Comparison of ENCODE assay signal across 15 mouse cellular contexts in genomic region chr5:8863580-8864337, GRCm38 (mm10). TPM values are rescaled to one million over a fixed set of nuclear protein-coding genes. Genes with fewer than 3 reads are reported as not detected.
DNase-seq lines count a peak whose midpoint lies in the region; ATAC-seq and TF ChIP-seq lines count a peak whose summit lies in the region.
"Had no signal": no experiment of that assay in that cellular context is flagged by ENCODE, and none has a peak within 500 bp of the region (broad histone marks: within the 10 kb centered on the region; RNA-seq: fewer than 3 reads in every experiment).

No protein-coding gene starts in this region.

- H3K9me3 ChIP-seq in heart, embryonic 16.5 days (replicated peaks; ENCODE audit: control insufficient read depth, low read length), result no peaks in the 10 kb centered on the region
- no peaks in the 10 kb centered on the region for H3K9me3 ChIP-seq in heart, embryonic 12.5 days (replicated peaks)
- H3K9me3 ChIP-seq in heart, postnatal 0 days (replicated peaks; ENCODE audit: control insufficient read depth, low read length), result no peaks in the 10 kb centered on the region

- WGBS in heart, embryonic 16.5 days, result 45% methylated on average over 14 of the region's 14 CpGs
- WGBS in heart, embryonic 12.5 days, result 60% methylated on average over 14 of the region's 14 CpGs
- WGBS in heart, postnatal 0 days, result 41% methylated on average over 14 of the region's 14 CpGs

- H3K4me2 ChIP-seq in heart, embryonic 16.5 days (ENCODE audit: low read depth, low read length), result no peak overlapping the region
- H3K4me2 ChIP-seq in heart, embryonic 12.5 days, result no peak overlapping the region
- H3K4me2 ChIP-seq in heart, postnatal 0 days (ENCODE audit: low read depth, low read length), result no peak overlapping the region

- H3K9ac ChIP-seq in heart, embryonic 16.5 days (ENCODE audit: low read length), result no peak overlapping the region
- H3K9ac ChIP-seq in heart, embryonic 12.5 days, result no peak overlapping the region
- H3K9ac ChIP-seq in heart, postnatal 0 days (replicated peaks; ENCODE audit: low read depth, low read length), result no peak overlapping the region
- H3K9ac ChIP-seq: liver, embryonic 14.5 days had no signal

- no peaks in the 10 kb centered on the region for H3K36me3 ChIP-seq in heart, embryonic 16.5 days (ENCODE audit: control insufficient read depth, insufficient read depth)
- no peaks in the 10 kb centered on the region for H3K36me3 ChIP-seq in heart, embryonic 12.5 days
- no peaks in the 10 kb centered on the region for H3K36me3 ChIP-seq in heart, postnatal 0 days (replicated peaks; ENCODE audit: control insufficient read depth, insufficient read depth, low read length)

- TF ChIP-seq CTCF in heart, postnatal 0 days (IDR thresholded peaks at IDR 0.05; ENCODE audit: low read depth), result no peak
- no peak for TF ChIP-seq CTCF in left cerebral cortex, adult 2 months (IDR thresholded peaks at IDR 0.05)

- intact Hi-C loops in left cerebral cortex, adult 2 months (cut with DNase I), result no loop called here

- H3K4me1 ChIP-seq in heart, embryonic 16.5 days (ENCODE audit: control insufficient read depth, insufficient read depth, low read length), result 0 out of 2 replicates have a peak, but pooled peaks cover 2% of the 10 kb centered on the region
- peaks cover 3% of the 10 kb centered on the region; the same call in 1 of the 2 replicates for H3K4me1 ChIP-seq in heart, embryonic 12.5 days (replicated peaks)
- H3K4me1 ChIP-seq in heart, postnatal 0 days (ENCODE audit: control insufficient read depth, insufficient read depth), result no peaks in the 10 kb centered on the region

- peak; percentile 65; the same call in 1 of the 2 replicates for TF ChIP-seq EP300 in heart, postnatal 0 days (IDR thresholded peaks at IDR 0.05; ENCODE audit: low read depth)

- H3K27me3 ChIP-seq in heart, embryonic 16.5 days (ENCODE audit: control insufficient read depth, insufficient read depth, low read length), result no peaks in the 10 kb centered on the region
- no peaks in the 10 kb centered on the region for H3K27me3 ChIP-seq in heart, embryonic 12.5 days (replicated peaks)
- H3K27me3 ChIP-seq in heart, postnatal 0 days (ENCODE audit: control insufficient read depth, insufficient read depth, low read length), result no peaks in the 10 kb centered on the region

- 0 out of 2 replicates have a peak overlapping the region, but pooled peaks have one; percentile 18 for H3K27ac ChIP-seq in heart, embryonic 16.5 days (ENCODE audit: low read length)
- no peak overlapping the region for H3K27ac ChIP-seq in heart, embryonic 12.5 days (ENCODE audit: poor library complexity, severe bottlenecking)
- peak overlapping the region; percentile 77 for H3K27ac ChIP-seq in heart, postnatal 0 days (ENCODE audit: low read depth)
- H3K27ac ChIP-seq in left cerebral cortex, adult 2 months, result no peak overlapping the region
- H3K27ac ChIP-seq: liver, embryonic 14.5 days had no signal

- no peak overlapping the region for H3K4me3 ChIP-seq in heart, embryonic 16.5 days (ENCODE audit: low read length)
- H3K4me3 ChIP-seq in heart, embryonic 12.5 days, result no peak overlapping the region
- no peak overlapping the region for H3K4me3 ChIP-seq in heart, postnatal 0 days (ENCODE audit: low read depth, low read length)
- H3K4me3 ChIP-seq in left cerebral cortex, adult 2 months, result no peak overlapping the region
- H3K4me3 ChIP-seq: erythroblast, embryonic 14.5 days; myocyte had no signal

- ATAC-seq in heart, embryonic 16.5 days (replicated peaks; ENCODE audit: extremely low read depth, insufficient read depth, low FRiP score), result no peak; the same call in 1 of the 2 replicates
- no peak for ATAC-seq in heart, embryonic 12.5 days (ENCODE audit: insufficient number of reproducible peaks, low FRiP score)
- peak; percentile 84 for ATAC-seq in CD4-positive, CD25-positive, alpha-beta regulatory T cell, adult 4 months
- peak; percentile 36; the same call in 1 of the 2 replicates for ATAC-seq in heart, postnatal 0 days (ENCODE audit: insufficient read depth, low read depth)

- peak; percentile 12 for DNase-seq in T-cell, adult 2 months (ENCODE audit: low spot score)
- DNase-seq in heart, postnatal 0 days (ENCODE audit: low spot score), result peak; percentile 13
- no peak for DNase-seq in left cerebral cortex, adult 2 months (ENCODE audit: extremely low spot score in 1 of 2, low spot score in 2 of 2)
- DNase-seq in adipocyte (ENCODE audit: low spot score), result no peak
- no peak for DNase-seq in left cerebral cortex, adult 8-10 months (ENCODE audit: low spot score in 2 of 2)
- DNase-seq: cerebellum, postnatal 36 days; kidney, postnatal 10 days; thymus, adult 18-20 months had no signal

RNA-seq across cellular contexts. Expression of gene Abcb4, which starts 29.8 kb away (rescaled TPM):
- 0.14 and 0.38 TPM in 2 replicates for polyA plus RNA-seq in heart, embryonic 16.5 days (2015; fragmentation: Nextera tagmentation; extraction: Ambion mirVana)
- polyA plus RNA-seq in heart, embryonic 12.5 days (2016; fragmentation: Nextera tagmentation; extraction: Ambion mirVana), result 0.26 and 1.1 TPM in 2 replicates
- under 1 TPM; 0.62 to 0.70 TPM for polyA plus RNA-seq in CD4-positive, CD25-positive, alpha-beta regulatory T cell, adult 4 months (2017; shearing (Covaris generic))
- 0.19 TPM in 1 of 2 replicates, not detected in the other for total RNA-seq in heart, postnatal 0 days (2014; rRNA removed; ENCODE audit: low replicate concordance)
- 0.41 and 0.63 TPM in 2 replicates for polyA plus RNA-seq in heart, postnatal 0 days (2015; fragmentation: Nextera tagmentation; extraction: Ambion mirVana)
- total RNA-seq in left cerebral cortex, adult 2 months (2021), result 1 to 10 TPM; 3.8 to 5.8 TPM
- total RNA-seq in left cerebral cortex, adult 8-10 months (2022), result 1 to 10 TPM; 4.7 to 5.5 (median 4.9) TPM
- total RNA-seq: ES-E14 had no signal

Comparison
In these comparisons a context has a peak if more than half of its experiments do, and no peak if none do; other contexts are left out.
1. ATAC-seq: peak in CD4-positive, CD25-positive, alpha-beta regulatory T cell, adult 4 months (single experiment) and heart, postnatal 0 days (single experiment); none in heart, embryonic 16.5 days (single experiment) and heart, embryonic 12.5 days (single experiment).
2. H3K27ac ChIP-seq: peak in heart, embryonic 16.5 days (single experiment) and heart, postnatal 0 days (single experiment); none in heart, embryonic 12.5 days (single experiment) and left cerebral cortex, adult 2 months (single experiment).
3. DNase-seq: peak in T-cell, adult 2 months (single experiment) and heart, postnatal 0 days (single experiment); none in left cerebral cortex, adult 2 months (0 of 2), adipocyte (single experiment) and left cerebral cortex, adult 8-10 months (0 of 2).